Mouse (Mus musculus) embryonic facial prominence, embryonic 11.5 days (tissue): Measurements from ENCODE around the gene Rnf144a. TPM values are rescaled to one million over a fixed set of nuclear protein-coding genes. Genes with fewer than 3 reads are reported as not detected.

Source experiments
- ATAC-seq: fragments of 200-750 bp; cut with Nextera tagmentation; replicated peaks from 2 replicates; pipeline ENCODE4 v1.8.0; 2017; ENCODE audit warnings: low read depth; ENCODE audit not compliant: insufficient number of reproducible peaks, low FRiP score, low TSS enrichment
- DNase-seq: peaks from one replicate; pipeline ENCODE4 v3.0.0-alpha.2; 2015; ENCODE audit warnings: low spot score
- H3K27ac ChIP-seq: fragments of 300-500 bp; sonication (generic); replicated peaks from 2 replicates; pipeline ENCODE4 v1.5.1; 2014; ENCODE audit warnings: mild to moderate bottlenecking, low read depth, low read length, control low read depth
- H3K27me3 ChIP-seq: fragments of 300-500 bp; sonication (generic); 2 replicates; pipeline ENCODE4 v1.6.1; 2014; ENCODE audit warnings: mild to moderate bottlenecking, low read length, moderate library complexity, mixed read lengths; ENCODE audit not compliant: control insufficient read depth, insufficient read depth
- H3K36me3 ChIP-seq: fragments of 300-500 bp; sonication (generic); replicated peaks from 2 replicates; pipeline ENCODE4 v1.6.1; 2014; ENCODE audit warnings: low read depth, mild to moderate bottlenecking, low read length, moderate library complexity, mixed read lengths; ENCODE audit not compliant: control insufficient read depth, insufficient read depth
- H3K4me1 ChIP-seq: fragments of 300-500 bp; sonication (generic); 2 replicates; pipeline ENCODE4 v1.6.1; 2014; ENCODE audit warnings: low read length, mixed read lengths; ENCODE audit not compliant: control insufficient read depth, insufficient read depth
- H3K4me2 ChIP-seq: fragments of 300-500 bp; sonication (generic); 2 replicates; pipeline ENCODE4 v1.6.1; 2014; ENCODE audit warnings: low read depth, mild to moderate bottlenecking, control low read depth, low read length, moderate library complexity
- H3K4me3 ChIP-seq: fragments of 300-500 bp; sonication (generic); 2 replicates; pipeline ENCODE4 v1.5.1; 2014; ENCODE audit warnings: low read depth, low read length, control low read depth
- H3K9ac ChIP-seq: fragments of 300-500 bp; sonication (generic); replicated peaks from 2 replicates; pipeline ENCODE4 v1.6.1; 2014; ENCODE audit warnings: mild to moderate bottlenecking, control low read depth, low read length
- H3K9me3 ChIP-seq: fragments of 300-500 bp; sonication (generic); replicated peaks from 2 replicates; pipeline ENCODE4 v1.6.1; 2016; ENCODE audit warnings: mild to moderate bottlenecking, low read length, inconsistent platforms, mixed read lengths; ENCODE audit not compliant: control insufficient read depth
- whole genome bisulfite sequencing: fragments of 180-500 bp; shearing (Covaris S2); extraction: QIAGEN DNeasy Blood & Tissue Kit; methylation state at CpG from one replicate; pipeline ENCODE4 v1.1.7; 2014; 5-methylcytosine and 5-hydroxymethylcytosine counted together
- polyA plus RNA-seq: library from polyadenylated mRNA; unstranded; fragments of >200 nt; fragmentation: Nextera tagmentation; extraction: Ambion mirVana; gene quantifications from 2 replicates; pipeline ENCODE4 v1.2.1, GENCODE M21; 2014

Gene Rnf144a
- polyA plus RNA-seq, 1 experiment from 2014 or later: 32.2 TPM

GRCm38 (mm10) chr12:26398597-26398996 is 16.5 kb downstream of the Rnf144a start:
- Histone ChIP-seq H3K27ac (no peak overlapping the region), H3K9me3 (no peaks in the 10 kb centered on the region), H3K4me1 (no peaks in the 10 kb centered on the region; the same call in 1 of the 2 replicates), H3K4me2 (no peak overlapping the region), H3K36me3 (no peaks in the 10 kb centered on the region), H3K4me3 (no peak overlapping the region), H3K9ac (no peak overlapping the region), H3K27me3 (no peaks in the 10 kb centered on the region)
- whole genome bisulfite sequencing: 45% methylated on average over 2 of the region's 2 CpGs
- DNase-seq (no peak), ATAC-seq (no peak)

- Histone ChIP-seq H3K27me3 (no peaks in the 10 kb centered on the region), H3K27ac (no peak overlapping the region; the same call in 1 of the 2 replicates), H3K9ac (no peak overlapping the region), H3K36me3 (no peaks in the 10 kb centered on the region), H3K4me2 (no peak overlapping the region), H3K9me3 (no peaks in the 10 kb centered on the region), H3K4me3 (no peak overlapping the region), H3K4me1 (no peaks in the 10 kb centered on the region; the same call in 1 of the 2 replicates)
- ATAC-seq (0 out of 2 replicates have a peak, but pooled peaks have one; percentile 44), DNase-seq (no peak)
- WGBS: 42% methylated on average over 13 of the region's 13 CpGs
Observed at GRCm38 (mm10) chr12:26394485-26395470, 20.3 kb downstream of the Rnf144a start.

- DNase-seq (no peak), ATAC-seq (no peak)
- H3K4me3 ChIP-seq: no peak overlapping the region
- H3K9ac ChIP-seq: no peak overlapping the region
- H3K36me3 ChIP-seq: no peaks in the 10 kb centered on the region; the same call in 1 of the 2 replicates
- no peak overlapping the region for H3K27ac ChIP-seq
- no peak overlapping the region for H3K4me2 ChIP-seq
- no peaks in the 10 kb centered on the region for H3K9me3 ChIP-seq
- no peaks in the 10 kb centered on the region for H3K27me3 ChIP-seq
- no peaks in the 10 kb centered on the region for H3K4me1 ChIP-seq
- 87% methylated on average over 5 of the region's 5 CpGs for WGBS
Observed at GRCm38 (mm10) chr12:26393291-26393690, 21.8 kb downstream of the Rnf144a start.

GRCm38 (mm10) chr12:26391162-26391561 is 23.9 kb downstream of the Rnf144a start:
- no peak overlapping the region for H3K9ac ChIP-seq
- DNase-seq: no peak
- H3K27ac ChIP-seq: no peak overlapping the region
- H3K4me1 ChIP-seq: no peaks in the 10 kb centered on the region
- ATAC-seq: no peak
- 75% methylated on average over 1 of the region's 1 CpGs for WGBS
- H3K36me3 ChIP-seq: no peaks in the 10 kb centered on the region; the same call in 1 of the 2 replicates
- no peak overlapping the region for H3K4me2 ChIP-seq
- no peak overlapping the region for H3K4me3 ChIP-seq
- no peaks in the 10 kb centered on the region for H3K9me3 ChIP-seq
- no peaks in the 10 kb centered on the region for H3K27me3 ChIP-seq

GRCm38 (mm10) chr12:26387523-26387922 is 27.5 kb downstream of the Rnf144a start:
- peaks cover 2% of the 10 kb centered on the region; the same call in 1 of the 2 replicates for H3K36me3 ChIP-seq
- no peak overlapping the region for H3K4me3 ChIP-seq
- H3K4me1 ChIP-seq: no peaks in the 10 kb centered on the region
- no peak overlapping the region for H3K4me2 ChIP-seq
- 42% methylated on average over 6 of the region's 6 CpGs for WGBS
- H3K27me3 ChIP-seq: no peaks in the 10 kb centered on the region
- H3K27ac ChIP-seq: no peak overlapping the region
- no peak for DNase-seq
- H3K9me3 ChIP-seq: no peaks in the 10 kb centered on the region
- no peak for ATAC-seq
- H3K9ac ChIP-seq: no peak overlapping the region

- Histone ChIP-seq H3K36me3 (peaks cover 2% of the 10 kb centered on the region; the same call in 1 of the 2 replicates), H3K4me3 (no peak overlapping the region), H3K9me3 (no peaks in the 10 kb centered on the region), H3K27ac (no peak overlapping the region), H3K4me2 (no peak overlapping the region), H3K27me3 (no peaks in the 10 kb centered on the region), H3K9ac (no peak overlapping the region), H3K4me1 (no peaks in the 10 kb centered on the region)
- 65% methylated on average over 9 of the region's 9 CpGs for WGBS
- ATAC-seq (no peak), DNase-seq (no peak)
Observed at GRCm38 (mm10) chr12:26386947-26387346, 28.1 kb downstream of the Rnf144a start.

- Histone ChIP-seq H3K4me1 (no peaks in the 10 kb centered on the region), H3K36me3 (peaks cover 2% of the 10 kb centered on the region; the same call in 1 of the 2 replicates), H3K27ac (no peak overlapping the region), H3K9me3 (no peaks in the 10 kb centered on the region), H3K4me3 (no peak overlapping the region), H3K9ac (no peak overlapping the region), H3K4me2 (no peak overlapping the region), H3K27me3 (no peaks in the 10 kb centered on the region)
- WGBS: 81% methylated on average over 2 of the region's 2 CpGs
- DNase-seq (no peak), ATAC-seq (no peak)
Observed at GRCm38 (mm10) chr12:26386189-26386588, 28.9 kb downstream of the Rnf144a start.

- Histone ChIP-seq H3K9me3 (no peaks in the 10 kb centered on the region), H3K27me3 (no peaks in the 10 kb centered on the region), H3K4me2 (no peak overlapping the region), H3K4me1 (no peaks in the 10 kb centered on the region), H3K9ac (no peak overlapping the region), H3K27ac (no peak overlapping the region), H3K4me3 (no peak overlapping the region), H3K36me3 (peaks cover 2% of the 10 kb centered on the region; the same call in 1 of the 2 replicates)
- DNase-seq (no peak), ATAC-seq (no peak)
- 68% methylated on average over 6 of the region's 6 CpGs for WGBS
Observed at GRCm38 (mm10) chr12:26385735-26386134, 29.3 kb downstream of the Rnf144a start.
